Mouse (Mus musculus): Measurements from ENCODE around the gene Top2a. TPM values are rescaled to one million over a fixed set of nuclear protein-coding genes. Genes with fewer than 3 reads are reported as not detected.
A peak's percentile ranks its signal among the peaks of the same experiment; 100 is the strongest.

The Top2a gene
- polyA plus RNA-seq, 1 experiment from 2014 or later = 97.6 TPM

DNA sequence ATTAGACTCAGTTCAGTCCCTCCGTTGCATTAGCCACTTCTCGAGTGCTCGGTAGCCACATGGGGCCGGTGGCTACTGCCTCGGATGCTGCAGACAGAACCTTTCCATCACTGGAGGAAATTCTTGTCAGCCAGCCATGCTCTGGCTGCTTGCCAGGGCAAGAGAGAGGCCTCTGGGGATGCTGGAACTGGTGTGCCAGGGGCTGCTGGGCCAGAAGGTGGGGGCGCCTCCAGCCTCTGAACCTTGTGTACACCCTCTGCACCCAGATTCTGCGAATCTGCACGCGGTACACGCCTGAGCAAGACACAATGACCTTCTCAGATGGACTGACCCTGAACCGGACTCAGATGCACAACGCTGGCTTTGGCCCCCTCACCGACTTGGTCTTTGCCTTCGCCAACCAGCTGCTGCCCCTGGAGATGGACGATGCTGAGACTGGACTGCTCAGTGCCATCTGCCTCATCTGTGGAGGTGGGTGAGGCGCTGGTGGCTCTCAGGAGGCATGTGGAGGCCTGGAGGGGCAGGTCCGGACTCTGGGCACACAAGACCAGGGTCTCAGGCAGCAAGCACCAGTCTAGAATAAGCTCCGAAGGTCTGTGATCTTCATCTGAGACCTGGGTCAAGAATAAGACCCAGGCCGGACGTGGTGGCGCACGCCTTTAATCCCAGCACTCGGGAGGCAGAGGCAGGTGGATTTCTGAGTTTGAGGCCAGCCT lies 52.5 kb downstream of the Top2a start:
- ATAC-seq = no peak
- no peak overlapping the region for H3K4me3 ChIP-seq (replicated peaks; ENCODE audit: low read length)
- H3K36me3 ChIP-seq (ENCODE audit: control insufficient read depth, insufficient read depth) = no peaks in the 10 kb centered on the region
- peak overlapping the region; percentile 57; the same call in 1 of the 2 replicates for H3K27ac ChIP-seq (ENCODE audit: low read length)
- 58% methylated on average over 23 of the region's 23 CpGs for WGBS
- no peak overlapping the region; the same call in 1 of the 2 replicates for H3K9ac ChIP-seq (replicated peaks; ENCODE audit: low read depth, low read length)
- H3K4me1 ChIP-seq (replicated peaks; ENCODE audit: control insufficient read depth, insufficient read depth, low read length) = peaks cover 54% of the 10 kb centered on the region
- 0 out of 2 replicates have a peak overlapping the region, but pooled peaks have one; percentile 3 for H3K4me2 ChIP-seq (ENCODE audit: low read length)
- H3K27me3 ChIP-seq (replicated peaks; ENCODE audit: control insufficient read depth, insufficient read depth, low read length) = no peaks in the 10 kb centered on the region
- H3K9me3 ChIP-seq (ENCODE audit: control insufficient read depth, low read length) = no peaks in the 10 kb centered on the region

DNA sequence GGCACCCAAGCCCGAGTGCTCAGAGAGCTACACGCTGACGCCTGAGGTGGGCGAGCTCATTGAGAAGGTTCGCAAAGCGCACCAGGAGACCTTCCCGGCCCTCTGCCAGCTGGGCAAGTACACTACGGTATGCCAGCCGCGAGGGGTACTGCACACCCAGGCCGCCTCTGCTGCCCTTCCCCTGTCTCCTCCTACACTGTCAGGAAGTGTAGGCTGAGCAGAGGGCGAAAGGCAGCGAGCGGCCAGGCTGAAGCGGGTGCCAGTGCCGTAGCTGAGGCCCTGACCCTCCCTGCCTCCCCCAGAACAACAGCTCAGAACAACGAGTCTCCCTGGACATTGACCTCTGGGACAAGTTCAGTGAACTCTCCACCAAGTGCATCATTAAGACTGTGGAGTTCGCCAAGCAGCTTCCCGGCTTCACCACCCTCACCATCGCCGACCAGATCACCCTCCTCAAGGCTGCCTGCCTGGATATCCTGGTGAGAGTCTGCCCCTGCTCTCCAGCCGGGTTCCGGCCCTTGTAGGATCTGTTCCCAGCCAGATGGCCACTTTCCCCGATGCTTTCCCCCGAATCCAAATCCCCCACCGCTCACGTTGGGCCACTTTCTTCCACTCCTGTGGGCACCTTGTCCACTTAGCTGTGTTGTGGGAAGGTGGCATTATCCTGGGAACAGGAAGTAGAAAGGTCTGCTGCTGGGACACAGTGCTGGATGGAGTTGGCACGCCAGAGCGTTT lies 53.6 kb downstream of the Top2a start:
- Histone ChIP-seq H3K36me3 (ENCODE audit: control insufficient read depth, insufficient read depth) (no peaks in the 10 kb centered on the region), H3K4me2 (ENCODE audit: low read length) (peak overlapping the region; percentile 40), H3K27me3 (replicated peaks; ENCODE audit: control insufficient read depth, insufficient read depth, low read length) (no peaks in the 10 kb centered on the region), H3K9me3 (ENCODE audit: control insufficient read depth, low read length) (no peaks in the 10 kb centered on the region), H3K4me1 (replicated peaks; ENCODE audit: control insufficient read depth, insufficient read depth, low read length) (peaks cover 65% of the 10 kb centered on the region), H3K9ac (replicated peaks; ENCODE audit: low read depth, low read length) (peak overlapping the region; percentile 40), H3K27ac (ENCODE audit: low read length) (peak overlapping the region; percentile 91), H3K4me3 (replicated peaks; ENCODE audit: low read length) (no peak overlapping the region)
- no peak; the same call in 1 of the 2 replicates for ATAC-seq
- 43% methylated on average over 29 of the region's 29 CpGs for WGBS

DNA sequence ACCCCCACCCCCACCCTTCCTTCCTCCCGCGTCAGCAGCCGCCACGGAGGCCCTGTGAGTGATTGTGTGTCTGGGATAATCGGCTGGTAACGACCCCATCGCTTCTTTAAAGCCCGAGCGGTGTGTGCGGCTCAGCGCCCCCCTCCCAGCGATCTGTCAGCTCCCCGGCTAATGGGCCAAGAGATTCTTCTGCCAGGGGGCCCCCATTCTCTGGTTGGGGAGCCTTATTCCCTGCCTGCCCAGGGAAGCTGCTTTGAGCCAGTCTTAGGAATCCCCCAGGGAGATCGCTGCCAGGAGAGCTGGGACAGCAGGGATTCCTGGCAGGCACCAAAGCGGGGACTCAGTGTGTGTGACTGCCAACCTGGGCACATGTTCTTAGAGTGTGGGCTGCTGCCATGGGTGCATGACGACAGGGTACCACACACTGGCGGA lies 54.5 kb downstream of the Top2a start:
- no peaks in the 10 kb centered on the region for H3K27me3 ChIP-seq (replicated peaks; ENCODE audit: control insufficient read depth, insufficient read depth, low read length)
- H3K9me3 ChIP-seq (ENCODE audit: control insufficient read depth, low read length) = no peaks in the 10 kb centered on the region
- peak; percentile 77 for ATAC-seq
- H3K9ac ChIP-seq (replicated peaks; ENCODE audit: low read depth, low read length) = peak overlapping the region; percentile 40
- H3K36me3 ChIP-seq (ENCODE audit: control insufficient read depth, insufficient read depth) = no peaks in the 10 kb centered on the region
- H3K4me3 ChIP-seq (replicated peaks; ENCODE audit: low read length) = peak overlapping the region; percentile 6
- peaks cover 74% of the 10 kb centered on the region for H3K4me1 ChIP-seq (replicated peaks; ENCODE audit: control insufficient read depth, insufficient read depth, low read length)
- WGBS = 3% methylated on average over 17 of the region's 17 CpGs
- H3K4me2 ChIP-seq (ENCODE audit: low read length) = peak overlapping the region; percentile 40
- peak overlapping the region; percentile 91 for H3K27ac ChIP-seq (ENCODE audit: low read length)

DNA sequence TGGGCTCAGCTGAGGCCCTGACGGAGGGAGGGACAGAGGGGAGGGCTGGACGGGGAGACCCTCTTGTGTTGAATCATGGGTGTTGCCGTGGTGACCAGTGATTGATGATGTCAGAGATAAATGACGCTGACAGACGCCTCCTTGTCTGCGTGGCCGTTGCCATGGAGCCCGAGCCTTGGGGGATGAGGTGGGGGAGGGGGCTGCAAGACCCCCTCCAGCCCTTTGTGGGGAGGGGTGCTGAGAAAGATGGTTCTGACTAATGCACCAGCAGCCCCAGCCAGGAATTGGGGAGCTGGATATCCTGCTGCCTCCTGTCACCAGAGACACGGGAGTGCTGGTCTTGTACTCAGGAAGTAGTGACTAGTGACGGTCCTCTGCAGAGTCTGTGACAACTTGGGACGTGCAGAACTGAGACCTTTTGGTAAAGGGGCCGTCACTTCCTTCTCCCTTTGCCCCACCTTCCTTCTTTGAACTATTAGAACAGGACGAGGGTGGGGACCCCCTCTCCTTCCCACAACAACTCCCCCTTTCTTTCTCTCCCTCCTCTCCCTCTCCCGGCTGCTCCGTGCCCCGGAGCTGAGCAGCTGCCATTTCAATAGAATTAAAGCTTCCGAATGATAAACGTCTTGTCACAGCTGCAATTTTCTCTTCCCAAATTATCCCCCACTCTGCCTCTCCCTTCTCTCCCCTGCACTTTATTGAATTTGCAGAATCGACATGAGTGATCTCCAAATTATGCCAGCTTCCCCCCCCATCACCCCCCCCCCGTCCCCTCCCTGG lies 55.1 kb downstream of the Top2a start:
- 4% methylated on average over 20 of the region's 20 CpGs for WGBS
- H3K4me3 ChIP-seq (replicated peaks; ENCODE audit: low read length) = no peak overlapping the region; the same call in none of the 2 replicates
- peak; percentile 57 for ATAC-seq

DNA sequence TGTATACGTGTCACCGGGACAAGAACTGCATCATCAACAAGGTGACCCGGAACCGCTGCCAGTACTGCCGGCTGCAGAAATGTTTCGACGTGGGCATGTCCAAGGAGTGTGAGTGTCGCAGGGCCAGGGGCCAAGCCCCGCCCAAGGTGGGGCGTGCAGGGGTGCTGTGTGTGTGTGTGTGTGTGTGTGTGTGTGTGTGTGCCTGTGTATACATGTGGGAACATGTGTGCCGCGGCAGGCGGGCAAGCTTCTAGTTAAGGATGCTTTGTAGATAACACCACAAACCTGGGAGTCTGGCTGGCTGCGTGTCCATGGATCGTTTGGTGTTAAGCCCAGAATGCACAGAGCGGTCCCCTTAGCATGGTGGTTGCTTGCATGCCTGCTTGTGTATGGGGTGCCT lies 55.9 kb downstream of the Top2a start:
- no peak for ATAC-seq
- H3K9ac ChIP-seq (replicated peaks; ENCODE audit: low read depth, low read length) = peak overlapping the region; percentile 19; the same call in 1 of the 2 replicates
- peak overlapping the region; percentile 91 for H3K27ac ChIP-seq (ENCODE audit: low read length)
- no peaks in the 10 kb centered on the region for H3K9me3 ChIP-seq (ENCODE audit: control insufficient read depth, low read length)
- no peak overlapping the region for H3K4me3 ChIP-seq (replicated peaks; ENCODE audit: low read length)
- peak overlapping the region; percentile 6; the same call in 1 of the 2 replicates for H3K4me2 ChIP-seq (ENCODE audit: low read length)
- peaks cover 88% of the 10 kb centered on the region for H3K4me1 ChIP-seq (replicated peaks; ENCODE audit: control insufficient read depth, insufficient read depth, low read length)
- 54% methylated on average over 16 of the region's 16 CpGs for WGBS
- no peaks in the 10 kb centered on the region for H3K27me3 ChIP-seq (replicated peaks; ENCODE audit: control insufficient read depth, insufficient read depth, low read length)
- H3K36me3 ChIP-seq (ENCODE audit: control insufficient read depth, insufficient read depth) = no peaks in the 10 kb centered on the region

More for the DNA sequence above, 55.1 kb downstream of the Top2a start:
- H3K27ac ChIP-seq (ENCODE audit: low read length) = peak overlapping the region; percentile 91
- peak overlapping the region; percentile 4 for H3K9ac ChIP-seq (replicated peaks; ENCODE audit: low read depth, low read length)
- H3K36me3 ChIP-seq (ENCODE audit: control insufficient read depth, insufficient read depth) = no peaks in the 10 kb centered on the region
- H3K4me1 ChIP-seq (replicated peaks; ENCODE audit: control insufficient read depth, insufficient read depth, low read length) = peaks cover 80% of the 10 kb centered on the region
- H3K27me3 ChIP-seq (replicated peaks; ENCODE audit: control insufficient read depth, insufficient read depth, low read length) = no peaks in the 10 kb centered on the region
- H3K4me2 ChIP-seq (ENCODE audit: low read length) = peak overlapping the region; percentile 40
- no peaks in the 10 kb centered on the region for H3K9me3 ChIP-seq (ENCODE audit: control insufficient read depth, low read length)

DNA sequence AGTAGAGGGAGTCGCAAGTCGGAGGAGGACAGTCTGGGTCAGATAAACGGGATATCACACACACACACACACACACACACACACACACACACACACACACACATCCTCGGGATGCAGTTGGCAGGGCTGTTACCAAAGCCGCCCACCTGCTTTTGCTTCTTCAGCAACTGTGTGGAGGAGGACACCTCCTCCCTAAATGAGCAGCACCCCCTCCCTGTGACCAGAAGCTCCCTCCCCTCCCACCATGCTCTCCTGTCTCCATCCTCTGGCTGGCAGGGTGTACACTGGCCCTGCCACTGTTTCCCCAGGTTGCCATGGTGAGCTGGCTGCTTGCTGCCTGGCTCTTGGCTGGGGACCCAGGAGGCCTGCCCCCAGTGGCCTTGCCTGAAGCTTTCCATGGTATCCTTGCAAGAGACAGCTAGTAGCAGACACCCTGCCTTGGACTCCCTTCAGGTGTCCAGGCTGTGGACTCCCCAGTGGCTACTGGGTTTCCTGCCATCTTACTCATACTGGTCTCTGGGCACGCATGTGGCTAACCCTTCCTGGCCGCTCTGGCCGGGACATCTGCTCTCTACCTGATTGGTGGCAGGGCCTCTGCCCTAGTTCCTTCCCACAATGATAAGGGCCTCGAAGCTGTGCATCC lies 57.4 kb downstream of the Top2a start:
- Histone ChIP-seq H3K4me1 (replicated peaks; ENCODE audit: control insufficient read depth, insufficient read depth, low read length) (peaks cover 99% of the 10 kb centered on the region), H3K9me3 (ENCODE audit: control insufficient read depth, low read length) (no peaks in the 10 kb centered on the region), H3K4me2 (ENCODE audit: low read length) (0 out of 2 replicates have a peak overlapping the region, but pooled peaks have one; percentile 3), H3K9ac (replicated peaks; ENCODE audit: low read depth, low read length) (peak overlapping the region; percentile 8), H3K27ac (ENCODE audit: low read length) (peak overlapping the region; percentile 34; the same call in 1 of the 2 replicates), H3K36me3 (ENCODE audit: control insufficient read depth, insufficient read depth) (no peaks in the 10 kb centered on the region), H3K27me3 (replicated peaks; ENCODE audit: control insufficient read depth, insufficient read depth, low read length) (peaks cover 6% of the 10 kb centered on the region; the same call in 1 of the 2 replicates), H3K4me3 (replicated peaks; ENCODE audit: low read length) (no peak overlapping the region)
- ATAC-seq = 0 out of 2 replicates have a peak, but pooled peaks have one; percentile 13
- WGBS = 30% methylated on average over 9 of the region's 9 CpGs

DNA sequence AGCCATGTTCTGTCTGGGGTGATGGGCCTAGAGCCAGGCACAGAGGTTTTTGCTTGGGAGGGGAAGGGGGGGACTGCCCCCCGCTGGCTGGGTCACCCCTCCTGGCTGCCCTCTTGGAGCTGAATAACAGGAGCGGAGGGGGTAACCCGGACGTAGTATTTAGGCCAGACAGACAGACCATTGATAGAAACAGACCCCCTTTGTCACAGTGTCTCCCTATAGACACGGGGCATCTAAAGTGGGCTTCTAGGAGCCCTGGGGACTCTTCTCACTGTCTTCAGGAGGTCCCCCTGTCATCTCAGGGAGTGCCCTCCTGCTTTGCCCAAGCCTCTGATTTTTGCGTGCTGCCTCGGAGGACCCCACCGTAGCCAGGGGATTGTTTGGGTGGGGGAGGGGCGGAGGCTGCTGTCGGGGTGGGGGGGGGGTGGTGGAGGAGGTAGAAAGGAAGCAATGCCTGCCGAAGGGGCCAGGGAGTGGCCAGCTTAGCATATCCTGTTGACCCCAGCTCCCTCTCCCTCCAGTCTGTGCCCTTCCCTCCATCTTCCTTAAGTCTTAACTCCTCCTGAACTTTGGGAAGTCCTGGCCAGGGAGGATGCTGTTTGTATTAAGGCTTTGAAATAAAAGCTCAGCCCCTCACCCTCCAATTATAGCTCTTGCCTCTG lies 58.4 kb downstream of the Top2a start:
- H3K4me1 ChIP-seq (replicated peaks; ENCODE audit: control insufficient read depth, insufficient read depth, low read length) = peaks cover 98% of the 10 kb centered on the region
- H3K4me2 ChIP-seq (ENCODE audit: low read length) = peak overlapping the region; percentile 2; the same call in 1 of the 2 replicates
- no peaks in the 10 kb centered on the region for H3K36me3 ChIP-seq (ENCODE audit: control insufficient read depth, insufficient read depth)
- no peak for ATAC-seq
- peak overlapping the region; percentile 30; the same call in 1 of the 2 replicates for H3K9ac ChIP-seq (replicated peaks; ENCODE audit: low read depth, low read length)
- H3K4me3 ChIP-seq (replicated peaks; ENCODE audit: low read length) = no peak overlapping the region
- no peak overlapping the region for H3K27ac ChIP-seq (ENCODE audit: low read length)
- WGBS = 8% methylated on average over 11 of the region's 11 CpGs
- H3K9me3 ChIP-seq (ENCODE audit: control insufficient read depth, low read length) = no peaks in the 10 kb centered on the region
- H3K27me3 ChIP-seq (replicated peaks; ENCODE audit: control insufficient read depth, insufficient read depth, low read length) = peaks cover 12% of the 10 kb centered on the region
